Mouse (Mus musculus) heart, adult 2 months (tissue): Measurements from ENCODE around the gene Srprb.

ENCODE experiments used
- CTCF ChIP-seq: fragments of 200-600 bp; IDR thresholded peaks from 2 replicates; pipeline ENCODE4 v1.8.1; 2022; ENCODE audit warnings: antibody characterized with exemption, mild to moderate bottlenecking, moderate library complexity
- EP300 ChIP-seq: fragments of 200-500 bp; IDR thresholded peaks from 2 replicates; pipeline ENCODE4 v1.6.1; 2011; ENCODE audit warnings: low read depth, low read length, control low read depth; ENCODE audit not compliant: insufficient read depth
- POLR2A ChIP-seq: fragments of 200-500 bp; IDR thresholded peaks from 2 replicates; pipeline ENCODE4 v1.6.1; 2011; ENCODE audit warnings: mild to moderate bottlenecking, low read depth, low read length, control low read depth; ENCODE audit not compliant: insufficient read depth

DNA sequence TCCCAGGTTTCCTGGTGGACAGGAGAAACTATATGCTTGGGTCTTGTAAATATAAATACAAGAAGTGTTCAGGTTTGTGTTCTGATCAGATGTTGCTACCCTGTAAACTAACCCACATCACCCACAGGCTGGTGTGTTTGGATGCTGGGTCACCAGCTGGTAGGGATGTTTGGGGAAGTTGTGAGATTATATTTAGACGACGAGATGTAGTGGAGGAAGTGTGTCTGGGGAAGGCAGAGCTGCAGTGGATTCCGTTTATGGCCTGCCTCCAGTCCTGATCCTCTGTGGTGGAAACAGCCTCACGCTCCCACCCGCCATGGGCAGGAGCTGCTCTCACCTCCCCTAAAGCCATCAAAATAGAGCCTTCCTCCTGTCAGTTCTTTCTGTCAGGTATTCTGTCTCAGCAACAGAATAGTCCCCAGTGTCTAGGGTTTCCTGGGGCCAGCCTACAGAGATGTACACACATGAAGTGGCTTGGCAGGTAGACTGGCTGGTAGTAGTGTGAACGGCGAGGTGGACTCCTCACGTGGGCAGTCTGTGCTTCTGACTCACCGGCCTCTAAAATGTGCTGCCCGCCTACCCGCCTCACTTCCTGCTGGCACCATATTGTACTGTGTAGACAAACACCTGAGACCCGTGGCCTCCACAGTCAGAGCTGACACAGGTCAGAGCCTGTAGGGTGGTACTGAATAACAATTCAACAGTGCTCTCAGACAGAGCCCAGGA, 52.7 kb downstream of the Srprb start:
- TF ChIP-seq EP300 (no peak), POLR2A (no peak), CTCF (no peak)
